In genomic region chr9:25175978-25176377, GRCm38 (mm10) we compare ENCODE assay signal across 14 mouse cellular contexts. TPM values are rescaled to one million over a fixed set of nuclear protein-coding genes. Genes with fewer than 3 reads are reported as not detected.
DNase-seq lines count a peak whose midpoint lies in the region; ATAC-seq and TF ChIP-seq lines count a peak whose summit lies in the region.
"Had no signal": no experiment of that assay in that cellular context is flagged by ENCODE, and none has a peak within 500 bp of the region (broad histone marks: within the 10 kb centered on the region; RNA-seq: fewer than 3 reads in every experiment).

No protein-coding gene starts in this region.

- TF ChIP-seq CTCF in cortical plate, adult 2 months (IDR thresholded peaks at IDR 0.05; ENCODE audit: extremely low read depth, insufficient read depth, low read length): no peak

- TF ChIP-seq POLR2A in cortical plate, adult 2 months (IDR thresholded peaks at IDR 0.05; ENCODE audit: extremely low read depth, insufficient read depth, low read length): no peak

- H3K4me1 ChIP-seq in cortical plate, adult 2 months (ENCODE audit: control insufficient read depth, insufficient read depth, low read length): peaks cover 14% of the 10 kb centered on the region
- H3K4me1 ChIP-seq: midbrain, embryonic 12.5 days had no signal

- H3K27ac ChIP-seq in cortical plate, adult 2 months (ENCODE audit: insufficient read depth, low read length): peak overlapping the region; percentile 92
- H3K27ac ChIP-seq: kidney, postnatal 0 days; midbrain, embryonic 12.5 days had no signal

- ATAC-seq in cerebellum, adult (ENCODE audit: insufficient number of reproducible peaks, low FRiP score, low TSS enrichment): no peak

- no peak overlapping the region for H3K4me3 ChIP-seq in cortical plate, adult 2 months (ENCODE audit: insufficient read depth, low read length)
- H3K4me3 ChIP-seq: midbrain, embryonic 12.5 days had no signal

- intact Hi-C loops in heart, postnatal 10 days (cut with DNase I): loop anchor here (2.0 to 5.0 kb wide), 2 partner anchors 36 to 77 kb away; partner anchors contain the start of gene Sept7

- DNase-seq in cerebellum, postnatal 14 days: peak; percentile 38 to 41
- DNase-seq in layer of hippocampus, adult 11-12 months (ENCODE audit: low spot score): peak; percentile 40
- no peak for DNase-seq in layer of hippocampus, postnatal 25 days (ENCODE audit: extremely low spot score in 1 of 2, low spot score in 1 of 2)
- peak; percentile 32 to 43 for DNase-seq in heart, postnatal 10 days
- DNase-seq in embryo, embryonic 10 days (ENCODE audit: low spot score): no peak
- no peak for DNase-seq in right cerebral cortex, postnatal 36 days (ENCODE audit: low spot score in 2 of 2)
- DNase-seq: adrenal gland, postnatal 36 days; cerebellum, adult 9-11 months; lung, embryonic 14.5 days; thymus, postnatal 25 days had no signal

RNA-seq across cellular contexts. Expression of gene Herpud2, which starts 24.4 kb away (rescaled TPM):
- 10 to 100 TPM; 48.5 to 49.8 TPM for total RNA-seq in layer of hippocampus, postnatal 25 days (2021)
- 37.8 and 42.3 TPM in 2 replicates for polyA plus RNA-seq in cortical plate, adult 2 months (2012; rRNA removed)
- 10 to 100 TPM; 40.4 to 42.1 TPM for total RNA-seq in heart, postnatal 10 days (2021)

Comparison
In these comparisons a context has a peak if more than half of its experiments do, and no peak if none do; other contexts are left out.
1. DNase-seq: peak in cerebellum, postnatal 14 days (2 of 2), layer of hippocampus, adult 11-12 months (single experiment) and heart, postnatal 10 days (2 of 2); none in layer of hippocampus, postnatal 25 days (0 of 2), embryo, embryonic 10 days (single experiment) and right cerebral cortex, postnatal 36 days (0 of 2).